In the genomic region with DNA sequence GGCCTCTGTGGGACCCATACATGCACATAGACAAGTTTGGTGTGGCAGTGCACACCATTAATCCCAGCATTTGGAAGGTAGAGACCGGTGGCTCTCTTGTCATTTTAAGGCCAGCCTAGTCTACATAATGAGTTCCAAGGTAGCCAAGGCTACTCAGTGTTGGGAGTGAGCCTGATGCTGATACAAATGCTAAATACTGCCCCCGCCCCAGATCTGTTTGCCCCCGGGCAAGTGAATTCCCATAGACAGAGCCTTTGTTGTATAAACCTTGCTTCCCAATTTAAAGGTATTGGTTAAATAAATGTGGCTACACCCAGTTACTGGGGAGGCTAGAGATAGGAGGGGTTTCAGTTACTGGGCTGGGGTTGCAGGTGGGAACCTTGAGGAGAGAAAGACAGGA, we compare ENCODE assay signal across 19 mouse cellular contexts. TPM values are rescaled to one million over a fixed set of nuclear protein-coding genes. Genes with fewer than 3 reads are reported as not detected.
"Had no signal": no experiment of that assay in that cellular context is flagged by ENCODE, and none has a peak within 500 bp of the region (broad histone marks: within the 10 kb centered on the region; RNA-seq: fewer than 3 reads in every experiment).

No protein-coding gene starts in this region.

- ATAC-seq: liver, postnatal 0 days; lung, postnatal 0 days; midbrain, embryonic 13.5 days; midbrain, embryonic 15.5 days had no signal

- H3K4me3 ChIP-seq: lung, embryonic 15.5 days; megakaryocyte, embryonic 14.5 days; midbrain, embryonic 13.5 days; midbrain, embryonic 15.5 days; neural tube, embryonic 12.5 days; stomach, embryonic 15.5 days had no signal

- H3K4me1 ChIP-seq: lung, embryonic 15.5 days; midbrain, embryonic 13.5 days; midbrain, embryonic 15.5 days; neural tube, embryonic 12.5 days; stomach, embryonic 15.5 days had no signal

- H3K27me3 ChIP-seq: lung, embryonic 15.5 days; midbrain, embryonic 13.5 days; midbrain, embryonic 15.5 days; neural tube, embryonic 12.5 days; stomach, embryonic 15.5 days had no signal

- H3K9ac ChIP-seq: liver, postnatal 0 days; lung, embryonic 15.5 days; midbrain, embryonic 13.5 days; midbrain, embryonic 15.5 days; neural tube, embryonic 12.5 days; stomach, embryonic 15.5 days had no signal

- H3K4me2 ChIP-seq: lung, embryonic 15.5 days; midbrain, embryonic 11.5 days; midbrain, embryonic 13.5 days; midbrain, embryonic 15.5 days; neural tube, embryonic 12.5 days; stomach, embryonic 15.5 days had no signal

- H3K27ac ChIP-seq: lung, embryonic 15.5 days; macrophage; midbrain, embryonic 13.5 days; midbrain, embryonic 15.5 days; neural tube, embryonic 12.5 days; stomach, embryonic 15.5 days; stomach, postnatal 0 days had no signal

- H3K9me3 ChIP-seq: lung, embryonic 15.5 days; megakaryocyte, embryonic 14.5 days; midbrain, embryonic 13.5 days; midbrain, embryonic 15.5 days; neural tube, embryonic 12.5 days; stomach, embryonic 15.5 days had no signal

- DNase-seq: liver, postnatal 0 days; lung, adult 2 months; lung, postnatal 14 days; lung, postnatal 36 days; right cerebral cortex, postnatal 14 days; thymus, adult 18-20 months; thymus, postnatal 14 days; thymus, postnatal 36 days had no signal

- H3K36me3 ChIP-seq: lung, embryonic 15.5 days; midbrain, embryonic 13.5 days; midbrain, embryonic 15.5 days; neural tube, embryonic 12.5 days; stomach, embryonic 15.5 days had no signal

RNA-seq across cellular contexts. Expression of a gene that starts 59.2 kb away (rescaled TPM):
- polyA plus RNA-seq: testis, adult 2 months had no signal
